Mouse (Mus musculus): ENCODE data around the gene Sestd1.

Sestd1 gene

GRCm38 (mm10) chr2:77133407-77133806 is 147.0 kb downstream of the Sestd1 start:
- no peak for DNase-seq (ENCODE audit: low spot score in 2 of 2)

All from right cerebral cortex, adult 2 months (tissue).